Mouse (Mus musculus): Measurements from ENCODE around the gene Gm49661. TPM values are rescaled to one million over a fixed set of nuclear protein-coding genes. Genes with fewer than 3 reads are reported as not detected.

The Gm49661 gene
- polyA plus RNA-seq, 1 experiment from 2014 or later: not detected

DNA sequence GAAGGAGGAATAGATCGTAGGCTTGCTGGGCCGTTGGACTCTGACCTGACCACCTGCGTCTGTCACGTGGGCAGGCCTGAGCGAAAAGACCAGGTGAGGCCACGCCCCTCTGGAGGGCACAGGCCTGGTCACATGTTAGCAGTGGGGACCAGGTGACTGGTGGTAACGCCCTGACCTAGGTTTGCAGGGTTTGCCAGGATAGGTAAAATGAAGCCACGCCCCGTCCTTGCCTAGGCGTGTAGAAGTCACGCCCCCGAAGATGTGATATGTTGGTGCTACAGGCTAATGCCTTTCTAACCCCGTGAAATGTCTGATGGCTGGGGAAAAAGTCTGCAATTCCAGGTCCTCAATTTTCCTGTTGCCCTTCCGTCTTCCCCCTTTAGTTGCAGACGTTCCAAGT is 21.6 kb upstream of the Gm49661 start:
- Histone ChIP-seq H3K4me2 (peak overlapping the region; percentile 89), H3K4me3 (peak overlapping the region; percentile 57), H3K4me1 (peaks cover 24% of the 10 kb centered on the region), H3K9me3 (replicated peaks) (no peaks in the 10 kb centered on the region), H3K27me3 (peaks cover 32% of the 10 kb centered on the region), H3K27ac (no peak overlapping the region), H3K9ac (peak overlapping the region; percentile 75), H3K36me3 (ENCODE audit: poor library complexity, severe bottlenecking) (no peaks in the 10 kb centered on the region)
- WGBS: 4% methylated on average over 15 of the region's 15 CpGs
- peak; percentile 34 for ATAC-seq

DNA sequence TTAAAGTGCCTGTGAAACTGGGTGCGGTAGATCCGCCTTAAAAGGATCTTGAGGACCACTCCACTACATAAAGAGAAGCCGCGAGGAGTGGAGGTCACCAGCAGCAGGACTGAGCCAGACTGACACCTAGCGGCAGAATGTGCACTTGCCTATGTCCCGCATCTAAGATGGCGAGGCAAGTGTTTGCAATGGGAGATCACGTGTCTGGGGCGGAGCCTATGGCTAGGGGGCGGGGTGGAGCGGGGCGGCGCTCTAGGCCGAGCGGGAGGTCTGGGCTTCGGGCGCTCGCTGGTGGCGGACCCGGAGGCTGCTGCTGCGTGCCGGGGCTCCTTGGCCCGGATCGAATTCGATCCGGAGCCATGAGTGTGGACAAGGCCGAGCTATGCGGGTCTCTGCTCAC is 21.1 kb upstream of the Gm49661 start, which contains the start of gene Hook2:
Gene Hook2 (plus strand): TSS at position 255 of the 400 bp plus-strand sequence.
- H3K9me3 ChIP-seq (replicated peaks): no peaks in the 10 kb centered on the region
- peak within 1 kb of the TSS; percentile 89 for H3K4me2 ChIP-seq
- peak within 1 kb of the TSS; percentile 75 for H3K9ac ChIP-seq
- peak within 1 kb of the TSS; percentile 57 for H3K4me3 ChIP-seq
- H3K36me3 ChIP-seq (ENCODE audit: poor library complexity, severe bottlenecking): no peaks in the 10 kb centered on the region
- H3K27ac ChIP-seq: peak within 1 kb of the TSS; percentile 75
- H3K4me1 ChIP-seq: peaks cover 24% of the 10 kb centered on the region
- H3K27me3 ChIP-seq: peaks cover 28% of the 10 kb centered on the region
- under 1% methylated on average over 28 of the region's 28 CpGs for WGBS
- ATAC-seq: peak; percentile 91

DNA sequence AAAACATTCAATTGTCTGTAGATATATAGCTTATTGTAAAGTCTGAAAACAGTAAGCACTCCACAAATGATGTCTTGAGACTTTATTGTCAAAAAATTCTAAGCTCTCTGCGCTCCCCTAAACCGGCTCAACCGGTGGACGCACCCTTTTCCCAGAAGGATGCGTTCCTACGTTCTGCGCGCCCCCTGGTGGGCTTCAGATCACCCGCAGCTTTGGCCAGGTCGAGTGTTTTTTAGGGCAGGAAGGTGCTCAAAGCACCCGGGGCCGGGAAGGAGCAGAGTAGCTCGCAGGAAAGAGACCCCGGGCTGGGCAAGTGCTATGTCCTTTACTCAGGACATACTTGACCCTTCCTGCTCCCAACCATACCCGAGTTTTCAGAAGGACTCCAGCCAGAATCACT is 20.6 kb upstream of the Gm49661 start:
- WGBS: 0% methylated on average over 15 of the region's 15 CpGs
- Histone ChIP-seq H3K9ac (peak overlapping the region; percentile 72), H3K36me3 (ENCODE audit: poor library complexity, severe bottlenecking) (no peaks in the 10 kb centered on the region), H3K4me3 (peak overlapping the region; percentile 57), H3K4me1 (peaks cover 29% of the 10 kb centered on the region), H3K27ac (peak overlapping the region; percentile 75), H3K27me3 (peaks cover 28% of the 10 kb centered on the region), H3K9me3 (replicated peaks) (no peaks in the 10 kb centered on the region), H3K4me2 (peak overlapping the region; percentile 89)
- peak; percentile 59 for ATAC-seq

DNA sequence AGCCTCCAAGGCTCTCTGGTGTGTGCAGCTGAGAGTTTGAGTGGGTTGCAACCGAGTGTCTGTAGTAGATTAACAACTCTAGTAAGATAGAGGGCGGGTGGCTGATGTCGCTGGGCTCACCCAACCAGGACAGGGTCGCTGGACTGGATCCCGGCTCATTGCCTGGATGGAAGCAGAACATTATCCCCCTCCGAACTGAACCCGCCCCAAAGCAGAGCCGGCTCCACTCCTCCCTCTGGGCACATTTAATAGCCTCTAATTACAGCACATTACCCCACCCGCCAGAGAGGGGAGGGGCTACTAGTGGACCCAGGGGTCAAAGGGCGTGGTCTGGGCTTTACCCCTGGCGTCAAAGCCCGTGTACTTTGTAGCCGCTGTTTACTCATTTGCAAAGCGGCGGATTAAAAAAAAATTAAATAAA is 20.1 kb upstream of the Gm49661 start:
- Histone ChIP-seq H3K27ac (no peak overlapping the region), H3K4me3 (no peak overlapping the region), H3K9ac (no peak overlapping the region), H3K4me2 (peak overlapping the region; percentile 89), H3K27me3 (peaks cover 31% of the 10 kb centered on the region), H3K36me3 (ENCODE audit: poor library complexity, severe bottlenecking) (no peaks in the 10 kb centered on the region), H3K4me1 (peaks cover 33% of the 10 kb centered on the region), H3K9me3 (replicated peaks) (no peaks in the 10 kb centered on the region)
- ATAC-seq: no peak
- WGBS: 13% methylated on average over 15 of the region's 15 CpGs

DNA sequence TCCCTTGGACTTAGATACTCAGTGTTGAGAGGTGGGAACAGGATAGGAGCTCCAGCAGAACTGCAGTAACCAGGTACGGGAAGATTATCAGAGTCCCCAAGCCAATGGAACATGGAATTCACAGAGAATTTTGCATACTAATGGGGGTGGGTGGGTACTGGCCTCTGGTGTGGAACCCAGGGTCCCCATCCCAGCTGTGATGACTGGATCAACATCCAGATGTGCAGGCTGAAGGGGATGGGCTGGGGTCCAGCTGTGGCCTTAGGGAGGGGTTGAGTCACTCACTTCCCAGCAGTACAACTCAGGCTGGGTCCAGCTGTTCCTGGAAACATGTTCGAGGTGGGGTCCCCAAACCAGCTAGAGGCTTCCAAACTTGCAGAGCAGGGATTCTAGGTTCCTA is 18.7 kb upstream of the Gm49661 start:
- no peaks in the 10 kb centered on the region for H3K36me3 ChIP-seq (ENCODE audit: poor library complexity, severe bottlenecking)
- H3K9ac ChIP-seq: no peak overlapping the region
- no peak for ATAC-seq
- H3K27ac ChIP-seq: no peak overlapping the region
- no peak overlapping the region for H3K4me3 ChIP-seq
- WGBS: 78% methylated on average over 2 of the region's 2 CpGs
- peaks cover 33% of the 10 kb centered on the region for H3K4me1 ChIP-seq
- H3K27me3 ChIP-seq: peaks cover 36% of the 10 kb centered on the region
- H3K4me2 ChIP-seq: no peak overlapping the region
- H3K9me3 ChIP-seq (replicated peaks): no peaks in the 10 kb centered on the region

DNA sequence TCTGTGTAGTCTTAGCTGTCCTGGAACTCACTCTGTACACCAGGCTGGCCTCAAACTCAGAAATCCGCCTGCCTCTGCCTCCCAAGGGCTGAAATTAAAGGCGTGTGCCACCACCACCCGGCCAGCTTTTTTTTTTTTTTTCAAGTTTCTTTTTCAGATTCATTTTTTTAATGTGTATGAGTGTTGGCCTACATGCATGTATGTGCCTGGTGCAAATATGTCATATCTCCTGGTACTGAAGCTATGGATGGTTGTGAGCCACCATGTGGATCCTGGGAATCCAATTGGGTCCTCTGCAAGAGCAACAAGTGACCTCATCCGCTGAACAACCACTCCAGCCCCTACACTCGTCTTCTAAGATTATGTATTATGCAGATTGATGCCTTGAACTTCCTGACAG is 18.2 kb upstream of the Gm49661 start:
- no peak overlapping the region for H3K4me2 ChIP-seq
- no peak overlapping the region for H3K4me3 ChIP-seq
- H3K9me3 ChIP-seq (replicated peaks): no peaks in the 10 kb centered on the region
- no peak overlapping the region for H3K27ac ChIP-seq
- H3K4me1 ChIP-seq: peaks cover 33% of the 10 kb centered on the region
- H3K27me3 ChIP-seq: peaks cover 40% of the 10 kb centered on the region
- H3K36me3 ChIP-seq (ENCODE audit: poor library complexity, severe bottlenecking): no peaks in the 10 kb centered on the region
- no peak overlapping the region for H3K9ac ChIP-seq
- 84% methylated on average over 5 of the region's 5 CpGs for WGBS
- no peak for ATAC-seq

DNA sequence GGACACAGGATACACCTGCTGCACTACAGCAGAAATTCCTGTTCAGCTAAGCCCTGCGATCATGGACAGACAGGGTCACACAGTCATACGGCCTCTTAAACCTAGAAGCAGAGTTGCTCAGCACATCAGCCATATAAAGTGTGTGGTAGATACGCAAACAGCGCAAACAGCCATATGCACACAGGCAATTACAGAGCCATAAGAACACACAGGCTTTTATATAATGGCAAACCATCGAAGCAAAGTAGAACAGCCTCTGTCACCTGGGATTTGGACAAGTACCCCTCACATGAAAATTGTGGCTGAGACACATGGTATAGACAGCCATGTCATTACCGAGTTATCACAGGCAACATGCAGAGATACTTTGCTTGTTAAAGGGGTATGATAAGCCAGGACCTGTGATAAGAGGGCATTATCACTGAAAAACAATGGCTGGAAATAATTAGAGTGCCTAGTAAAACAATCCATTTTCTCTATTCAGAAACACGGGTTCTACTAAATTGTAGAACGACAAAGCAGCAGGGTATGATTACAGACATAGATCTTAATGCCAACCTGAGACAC is 17.2 kb upstream of the Gm49661 start:
- no peak for ATAC-seq
- Histone ChIP-seq H3K27me3 (peaks cover 47% of the 10 kb centered on the region), H3K9ac (peak overlapping the region; percentile 70), H3K4me2 (peak overlapping the region; percentile 98), H3K4me1 (peaks cover 33% of the 10 kb centered on the region), H3K4me3 (peak overlapping the region; percentile 50), H3K36me3 (ENCODE audit: poor library complexity, severe bottlenecking) (no peaks in the 10 kb centered on the region), H3K27ac (peak overlapping the region; percentile 59; the same call in 1 of the 2 replicates), H3K9me3 (replicated peaks) (no peaks in the 10 kb centered on the region)
- 37% methylated on average over 8 of the region's 8 CpGs for WGBS

DNA sequence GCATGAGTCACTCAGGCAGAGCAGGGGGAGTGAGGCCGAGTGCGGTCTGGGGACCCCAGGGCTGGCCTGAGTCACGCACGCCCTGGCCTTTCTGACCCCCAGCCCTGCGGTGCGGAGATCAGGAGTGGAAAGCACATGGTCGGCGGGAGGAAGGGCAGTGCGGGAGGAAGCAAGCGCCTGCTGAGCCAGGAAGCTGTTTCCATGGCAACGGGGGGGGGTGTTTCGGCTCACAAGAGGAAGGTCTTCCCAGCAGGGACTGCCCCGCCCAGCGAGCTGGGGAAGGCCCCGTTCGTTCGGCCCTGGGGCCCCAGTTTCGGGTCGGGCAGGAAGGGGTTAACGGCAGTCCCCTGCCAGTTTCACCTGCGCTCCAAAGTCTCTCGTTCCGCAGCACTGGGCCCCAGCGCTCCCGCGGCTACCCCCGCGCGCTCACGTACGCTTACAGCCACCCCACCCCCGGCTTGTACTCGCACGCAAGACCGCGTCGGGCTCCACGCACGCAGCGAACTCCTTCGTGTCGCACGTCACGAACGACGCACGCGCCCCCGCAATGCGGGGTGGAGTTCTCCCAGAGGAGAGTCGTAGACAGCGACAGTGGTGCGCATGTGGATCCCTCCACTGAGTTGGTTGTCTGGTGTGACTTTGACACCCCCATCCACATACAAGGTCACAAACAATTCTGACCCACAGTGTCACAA is 16.6 kb upstream of the Gm49661 start:
- Histone ChIP-seq H3K9ac (peak overlapping the region; percentile 70), H3K36me3 (ENCODE audit: poor library complexity, severe bottlenecking) (no peaks in the 10 kb centered on the region), H3K4me1 (peaks cover 34% of the 10 kb centered on the region), H3K4me2 (peak overlapping the region; percentile 98), H3K4me3 (peak overlapping the region; percentile 50), H3K9me3 (replicated peaks) (no peaks in the 10 kb centered on the region), H3K27me3 (peaks cover 51% of the 10 kb centered on the region), H3K27ac (peak overlapping the region; percentile 59)
- peak; percentile 61 for ATAC-seq
- WGBS: under 1% methylated on average over 49 of the region's 53 CpGs

DNA sequence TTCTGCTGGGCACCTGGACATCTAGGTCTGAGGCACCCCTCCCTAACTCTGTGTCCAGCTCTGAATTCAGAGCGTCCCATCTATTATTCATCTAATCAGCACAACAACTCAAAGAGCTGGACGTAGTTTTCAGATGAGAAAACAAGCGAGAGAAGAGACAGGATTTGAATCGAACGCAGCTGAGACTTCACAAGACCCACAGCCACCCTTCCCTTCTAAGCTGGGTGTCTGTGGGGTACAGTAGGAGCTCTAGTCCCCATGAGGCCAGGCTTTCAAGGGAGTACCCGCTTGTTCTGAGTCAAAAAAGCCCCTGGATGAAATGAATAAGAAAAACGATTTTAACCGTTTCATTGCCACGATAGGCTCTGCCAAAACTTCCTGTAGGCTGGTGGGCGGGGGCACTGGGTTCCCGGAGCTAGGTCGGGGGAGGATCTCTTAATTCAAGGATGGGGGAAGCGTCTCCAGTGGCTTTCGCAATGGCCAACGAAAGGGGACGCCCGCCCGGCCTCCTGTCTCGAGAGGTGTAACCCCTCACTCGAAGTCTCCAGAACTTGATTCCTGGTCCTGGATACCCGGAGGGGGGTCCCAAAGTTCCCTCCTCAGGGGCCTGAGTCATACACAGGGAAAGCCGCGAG is 15.9 kb upstream of the Gm49661 start:
- WGBS: 1% methylated on average over 23 of the region's 23 CpGs
- peak overlapping the region; percentile 59; the same call in 1 of the 2 replicates for H3K27ac ChIP-seq

DNA sequence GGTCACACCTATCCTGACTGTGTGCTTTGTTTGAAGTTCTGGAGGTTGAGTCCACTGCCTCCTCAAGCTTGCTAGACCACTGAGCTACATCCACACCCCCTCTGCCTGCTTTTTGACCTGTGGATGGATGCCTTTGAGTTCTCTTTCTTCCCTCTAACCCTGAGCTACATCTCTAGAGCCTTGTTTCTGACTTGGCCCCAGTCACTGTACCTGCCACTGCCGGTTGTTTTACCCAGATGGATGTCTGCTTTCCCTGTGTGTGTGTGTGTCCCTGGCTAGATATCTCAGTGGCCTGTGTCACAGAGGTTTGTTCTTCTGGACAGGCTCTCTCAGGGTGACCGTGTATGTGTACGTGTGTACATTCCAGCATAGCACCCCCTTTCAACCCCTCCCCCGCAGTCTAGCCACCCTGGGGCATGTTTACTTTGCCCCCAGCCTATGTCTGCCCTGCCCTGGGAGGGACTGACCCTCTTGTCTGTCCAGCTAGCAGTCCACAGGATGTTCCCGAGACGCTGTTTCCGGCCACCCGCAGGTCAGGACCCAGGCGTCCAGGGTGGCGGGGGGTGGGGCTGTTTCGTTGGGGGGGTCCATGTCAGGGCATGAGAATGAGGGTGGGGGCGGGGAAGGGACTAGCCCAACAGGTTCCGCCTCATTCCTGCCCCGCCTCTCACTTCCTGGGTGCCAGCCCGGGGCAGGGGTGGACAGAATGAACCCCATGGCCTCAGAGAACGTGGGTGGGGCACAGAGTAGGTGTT is 15.2 kb upstream of the Gm49661 start:
- no peak for ATAC-seq
- H3K9me3 ChIP-seq (replicated peaks): no peaks in the 10 kb centered on the region
- peak overlapping the region; percentile 50; the same call in 1 of the 2 replicates for H3K4me3 ChIP-seq
- H3K27me3 ChIP-seq: peaks cover 64% of the 10 kb centered on the region
- 0 out of 2 replicates have a peak overlapping the region, but pooled peaks have one; percentile 70 for H3K9ac ChIP-seq
- H3K27ac ChIP-seq: no peak overlapping the region
- peak overlapping the region; percentile 98 for H3K4me2 ChIP-seq
- WGBS: 23% methylated on average over 16 of the region's 16 CpGs
- H3K36me3 ChIP-seq (ENCODE audit: poor library complexity, severe bottlenecking): no peaks in the 10 kb centered on the region
- H3K4me1 ChIP-seq: peaks cover 44% of the 10 kb centered on the region

More for the DNA sequence above, 15.9 kb upstream of the Gm49661 start:
- Histone ChIP-seq H3K9me3 (replicated peaks) (no peaks in the 10 kb centered on the region), H3K4me3 (peak overlapping the region; percentile 50), H3K27me3 (peaks cover 58% of the 10 kb centered on the region), H3K4me2 (peak overlapping the region; percentile 98), H3K4me1 (peaks cover 38% of the 10 kb centered on the region), H3K36me3 (ENCODE audit: poor library complexity, severe bottlenecking) (no peaks in the 10 kb centered on the region), H3K9ac (peak overlapping the region; percentile 70)
- ATAC-seq: no peak

DNA sequence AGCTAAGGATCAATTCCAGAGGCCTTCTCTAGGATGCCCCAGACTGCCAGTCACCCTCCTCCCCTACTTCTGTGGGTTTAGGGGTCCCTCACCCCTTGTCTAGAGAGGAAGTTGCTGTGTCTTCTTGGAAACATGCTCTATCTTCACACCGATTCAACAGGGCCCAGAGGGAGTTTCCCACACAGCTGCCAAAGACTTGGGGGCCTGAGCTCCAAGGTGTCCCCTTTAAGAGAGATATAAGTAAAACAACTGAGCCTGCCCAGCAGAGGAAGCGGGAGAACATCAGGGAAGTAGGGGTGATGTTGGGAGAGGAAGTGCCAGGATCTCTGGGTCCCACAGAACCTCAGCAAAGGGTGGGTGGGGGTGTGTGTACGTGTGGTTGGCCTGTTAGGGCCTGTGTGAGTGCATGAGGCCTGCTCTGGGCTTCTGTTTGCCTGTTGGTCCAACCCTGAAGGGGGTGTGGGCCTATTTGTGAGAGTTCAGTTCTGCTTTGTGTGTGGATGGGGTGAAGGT is 13.3 kb upstream of the Gm49661 start:
- H3K9me3 ChIP-seq (replicated peaks): no peaks in the 10 kb centered on the region
- H3K9ac ChIP-seq: no peak overlapping the region
- no peaks in the 10 kb centered on the region for H3K36me3 ChIP-seq (ENCODE audit: poor library complexity, severe bottlenecking)
- H3K4me1 ChIP-seq: peaks cover 59% of the 10 kb centered on the region
- H3K4me3 ChIP-seq: no peak overlapping the region
- H3K4me2 ChIP-seq: no peak overlapping the region
- H3K27me3 ChIP-seq: peaks cover 76% of the 10 kb centered on the region
- 64% methylated on average over 3 of the region's 3 CpGs for WGBS
- ATAC-seq: no peak
- H3K27ac ChIP-seq: no peak overlapping the region
